Mouse (Mus musculus) activated CD4-positive, CD25-positive, alpha-beta regulatory T cell (primary cell): ENCODE results near the gene Gm21820. TPM values are rescaled to one million over a fixed set of nuclear protein-coding genes. Genes with fewer than 3 reads are reported as not detected.

Experiments used
- polyA plus RNA-seq, 2 experiments: library from polyadenylated mRNA; unstranded; fragments of 100-300 nt; shearing (Covaris generic); gene quantifications; one replicate each; pipeline ENCODE4 v1.2.1; 2017

The Gm21820 gene
- polyA plus RNA-seq: under 1 TPM in 1 of 2 experiments, not detected in 1; 0.16 TPM

GRCm38 (mm10) chrY:5249341-5249740 lies at the start of gene Gm21820:
Gene Gm21820 (minus strand): TSS chrY:5249441.

Other genes with a start within 250 kb of the Gm21820 start
- not detected for gene Gm20918, start 205.5 kb downstream of the Gm21820 start, polyA plus RNA-seq